Mouse (Mus musculus): ENCODE data around the gene Sfmbt2. TPM values are rescaled to one million over a fixed set of nuclear protein-coding genes. Genes with fewer than 3 reads are reported as not detected.

Gene Sfmbt2
- total and polyA plus RNA-seq, 3 experiments: 0.06 to 0.39 (median 0.25) TPM

- H3K27me3 ChIP-seq (ENCODE audit: control insufficient read depth, insufficient read depth, low read length): peaks cover 10% of the 10 kb centered on the region
- H3K4me3 ChIP-seq: no peak overlapping the region
- no peak for DNase-seq
- H3K9ac ChIP-seq (ENCODE audit: low read depth, low read length): no peak overlapping the region
- 15% methylated on average over 2 of the region's 2 CpGs for WGBS
- intact Hi-C loops (cut with DNase I): no loop called here
- H3K36me3 ChIP-seq (ENCODE audit: control insufficient read depth, insufficient read depth, low read length): no peaks in the 10 kb centered on the region
- H3K27ac ChIP-seq: no peak overlapping the region
- peak; percentile 68 for TF ChIP-seq CTCF (IDR thresholded peaks at IDR 0.05)
- TF ChIP-seq EP300 (IDR thresholded peaks at IDR 0.05; ENCODE audit: insufficient read depth, low read depth, low read length): no peak
- no peak for TF ChIP-seq POLR2A (IDR thresholded peaks at IDR 0.05; ENCODE audit: insufficient read depth, low read depth, low read length)
- no peaks in the 10 kb centered on the region for H3K4me1 ChIP-seq (ENCODE audit: control insufficient read depth, insufficient read depth, low read length)
- no peaks in the 10 kb centered on the region for H3K79me2 ChIP-seq (replicated peaks; ENCODE audit: control insufficient read depth, insufficient read depth, low read length)
Measured at GRCm38 (mm10) chr2:10366284-10366683, 4.0 kb upstream of the Sfmbt2 start.

- intact Hi-C loops (cut with DNase I): no loop called here
- Histone ChIP-seq H3K4me1 (ENCODE audit: control insufficient read depth, insufficient read depth, low read length) (peaks cover 5% of the 10 kb centered on the region), H3K4me3 (no peak overlapping the region), H3K9ac (ENCODE audit: low read depth, low read length) (no peak overlapping the region), H3K27me3 (ENCODE audit: control insufficient read depth, insufficient read depth, low read length) (peaks cover 20% of the 10 kb centered on the region), H3K36me3 (ENCODE audit: control insufficient read depth, insufficient read depth, low read length) (no peaks in the 10 kb centered on the region), H3K79me2 (replicated peaks; ENCODE audit: control insufficient read depth, insufficient read depth, low read length) (no peaks in the 10 kb centered on the region), H3K27ac (no peak overlapping the region)
- whole genome bisulfite sequencing: 7% methylated on average over 8 of the region's 8 CpGs
- TF ChIP-seq POLR2A (IDR thresholded peaks at IDR 0.05; ENCODE audit: insufficient read depth, low read depth, low read length) (no peak), EP300 (IDR thresholded peaks at IDR 0.05; ENCODE audit: insufficient read depth, low read depth, low read length) (no peak), CTCF (IDR thresholded peaks at IDR 0.05) (no peak)
- no peak for DNase-seq
Measured at GRCm38 (mm10) chr2:10369676-10370075, 634 bp upstream of the Sfmbt2 start.

GRCm38 (mm10) chr2:10370687-10371458, 563 bp downstream of the Sfmbt2 start:
- Histone ChIP-seq H3K36me3 (ENCODE audit: control insufficient read depth, insufficient read depth, low read length) (no peaks in the 10 kb centered on the region), H3K9ac (ENCODE audit: low read depth, low read length) (no peak overlapping the region), H3K4me3 (no peak overlapping the region), H3K79me2 (replicated peaks; ENCODE audit: control insufficient read depth, insufficient read depth, low read length) (no peaks in the 10 kb centered on the region), H3K27me3 (ENCODE audit: control insufficient read depth, insufficient read depth, low read length) (peaks cover 23% of the 10 kb centered on the region), H3K4me1 (ENCODE audit: control insufficient read depth, insufficient read depth, low read length) (peaks cover 5% of the 10 kb centered on the region), H3K27ac (no peak overlapping the region)
- WGBS: 3% methylated on average over 26 of the region's 26 CpGs
- no peak for TF ChIP-seq EP300 (IDR thresholded peaks at IDR 0.05; ENCODE audit: insufficient read depth, low read depth, low read length)
- TF ChIP-seq POLR2A (IDR thresholded peaks at IDR 0.05; ENCODE audit: insufficient read depth, low read depth, low read length): no peak
- no peak for TF ChIP-seq CTCF (IDR thresholded peaks at IDR 0.05)
- DNase-seq: no peak
- intact Hi-C loops (cut with DNase I): no loop called here

- no peak overlapping the region for H3K4me3 ChIP-seq
Measured at GRCm38 (mm10) chr2:10371459-10371817, 1.1 kb downstream of the Sfmbt2 start.

GRCm38 (mm10) chr2:10371899-10372298, 1.6 kb downstream of the Sfmbt2 start:
- WGBS: 8% methylated on average over 13 of the region's 18 CpGs
- no peaks in the 10 kb centered on the region for H3K36me3 ChIP-seq (ENCODE audit: control insufficient read depth, insufficient read depth, low read length)
- H3K4me1 ChIP-seq (ENCODE audit: control insufficient read depth, insufficient read depth, low read length): peaks cover 5% of the 10 kb centered on the region
- DNase-seq: no peak
- TF ChIP-seq POLR2A (IDR thresholded peaks at IDR 0.05; ENCODE audit: insufficient read depth, low read depth, low read length) (no peak), CTCF (IDR thresholded peaks at IDR 0.05) (no peak), EP300 (IDR thresholded peaks at IDR 0.05; ENCODE audit: insufficient read depth, low read depth, low read length) (no peak)
- H3K27me3 ChIP-seq (ENCODE audit: control insufficient read depth, insufficient read depth, low read length): peaks cover 23% of the 10 kb centered on the region
- no peak overlapping the region for H3K9ac ChIP-seq (ENCODE audit: low read depth, low read length)
- intact Hi-C loops (cut with DNase I): no loop called here
- no peak overlapping the region for H3K4me3 ChIP-seq
- H3K27ac ChIP-seq: no peak overlapping the region
- H3K79me2 ChIP-seq (replicated peaks; ENCODE audit: control insufficient read depth, insufficient read depth, low read length): no peaks in the 10 kb centered on the region

More at GRCm38 (mm10) chr2:10371459-10371817, 1.1 kb downstream of the Sfmbt2 start:
- H3K36me3 ChIP-seq (ENCODE audit: control insufficient read depth, insufficient read depth, low read length): no peaks in the 10 kb centered on the region
- H3K27ac ChIP-seq: no peak overlapping the region
- intact Hi-C loops (cut with DNase I): no loop called here
- DNase-seq: peak in 1 of 2 experiments; percentile 19
- WGBS: 5% methylated on average over 16 of the region's 16 CpGs
- H3K9ac ChIP-seq (ENCODE audit: low read depth, low read length): no peak overlapping the region
- peaks cover 5% of the 10 kb centered on the region for H3K4me1 ChIP-seq (ENCODE audit: control insufficient read depth, insufficient read depth, low read length)
- no peaks in the 10 kb centered on the region for H3K79me2 ChIP-seq (replicated peaks; ENCODE audit: control insufficient read depth, insufficient read depth, low read length)
- TF ChIP-seq POLR2A (IDR thresholded peaks at IDR 0.05; ENCODE audit: insufficient read depth, low read depth, low read length) (no peak), EP300 (IDR thresholded peaks at IDR 0.05; ENCODE audit: insufficient read depth, low read depth, low read length) (no peak), CTCF (IDR thresholded peaks at IDR 0.05) (no peak)
- H3K27me3 ChIP-seq (ENCODE audit: control insufficient read depth, insufficient read depth, low read length): peaks cover 23% of the 10 kb centered on the region

- DNase-seq: peak; percentile 54 to 55
- Histone ChIP-seq H3K4me1 (ENCODE audit: control insufficient read depth, insufficient read depth, low read length) (peaks cover 5% of the 10 kb centered on the region), H3K27me3 (ENCODE audit: control insufficient read depth, insufficient read depth, low read length) (peaks cover 23% of the 10 kb centered on the region), H3K36me3 (ENCODE audit: control insufficient read depth, insufficient read depth, low read length) (no peaks in the 10 kb centered on the region), H3K9ac (ENCODE audit: low read depth, low read length) (peak overlapping the region; percentile 48), H3K27ac (no peak overlapping the region), H3K4me3 (peak overlapping the region; percentile 52), H3K79me2 (replicated peaks; ENCODE audit: control insufficient read depth, insufficient read depth, low read length) (no peaks in the 10 kb centered on the region)
- 2% methylated on average over 31 of the region's 31 CpGs for WGBS
- intact Hi-C loops (cut with DNase I): no loop called here
- TF ChIP-seq CTCF (IDR thresholded peaks at IDR 0.05): peak; percentile 27
- TF ChIP-seq EP300 (IDR thresholded peaks at IDR 0.05; ENCODE audit: insufficient read depth, low read depth, low read length): no peak
Measured at GRCm38 (mm10) chr2:10372321-10372723, 2.0 kb downstream of the Sfmbt2 start.

Data from heart, adult 2 months (tissue).